Mouse (Mus musculus) mouse embryonic stem cell (cell line): Measurements from ENCODE around the gene Chrnd.

Source experiments
- in situ Hi-C, 2 experiments: fragments of 300-500 bp; cut with MboI; formaldehyde crosslinking; loops; 1 replicate in 1 of 2; 3 replicates in 1 of 2; pipeline ENCODE4 v1.14.3; 2019 to 2020; ENCODE audit warnings: low sequenced_read_pairs in 2 of 2, low pct_unique_long_range_greater_than_20kb in 1 of 2, mixed read lengths in 1 of 2; ENCODE audit not compliant: unreplicated experiment in 1 of 2

Gene Chrnd

GRCm38 (mm10) chr1:87180896-87181295 is 9.5 kb upstream of the Chrnd start:
- in situ Hi-C loops, result loop anchor here in 1 of 2 experiments (25.0 kb wide), 1 partner anchor 481 kb away; no protein-coding TSS in a partner anchor

DNA sequence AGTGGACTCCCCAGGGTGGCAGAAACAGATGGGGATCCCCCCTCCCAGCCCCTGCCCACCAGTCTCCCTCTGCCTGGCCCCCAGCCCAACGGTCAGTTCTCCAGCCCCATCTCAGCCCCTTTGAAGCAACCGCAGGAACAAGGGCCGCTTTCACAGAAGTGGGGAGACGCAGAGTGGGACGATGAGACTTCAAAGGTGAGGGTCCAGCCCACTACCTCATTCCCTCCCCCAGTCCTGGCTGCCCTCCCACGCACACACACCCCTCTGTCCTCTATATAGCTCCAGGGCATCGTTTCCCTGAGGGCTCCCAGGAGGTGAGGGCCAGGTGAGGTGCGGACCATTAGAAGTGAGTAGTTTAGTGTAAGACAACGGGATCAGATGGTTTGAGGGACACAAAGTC is 7.4 kb upstream of the Chrnd start, which contains the start of gene Prss56:
Gene Prss56, plus strand, starts transcription at position 301 of the 400 bp plus-strand sequence.
- in situ Hi-C loops, result loop anchor here in 1 of 2 experiments (25.0 kb wide), 1 partner anchor 479 kb away; no protein-coding TSS in a partner anchor

DNA sequence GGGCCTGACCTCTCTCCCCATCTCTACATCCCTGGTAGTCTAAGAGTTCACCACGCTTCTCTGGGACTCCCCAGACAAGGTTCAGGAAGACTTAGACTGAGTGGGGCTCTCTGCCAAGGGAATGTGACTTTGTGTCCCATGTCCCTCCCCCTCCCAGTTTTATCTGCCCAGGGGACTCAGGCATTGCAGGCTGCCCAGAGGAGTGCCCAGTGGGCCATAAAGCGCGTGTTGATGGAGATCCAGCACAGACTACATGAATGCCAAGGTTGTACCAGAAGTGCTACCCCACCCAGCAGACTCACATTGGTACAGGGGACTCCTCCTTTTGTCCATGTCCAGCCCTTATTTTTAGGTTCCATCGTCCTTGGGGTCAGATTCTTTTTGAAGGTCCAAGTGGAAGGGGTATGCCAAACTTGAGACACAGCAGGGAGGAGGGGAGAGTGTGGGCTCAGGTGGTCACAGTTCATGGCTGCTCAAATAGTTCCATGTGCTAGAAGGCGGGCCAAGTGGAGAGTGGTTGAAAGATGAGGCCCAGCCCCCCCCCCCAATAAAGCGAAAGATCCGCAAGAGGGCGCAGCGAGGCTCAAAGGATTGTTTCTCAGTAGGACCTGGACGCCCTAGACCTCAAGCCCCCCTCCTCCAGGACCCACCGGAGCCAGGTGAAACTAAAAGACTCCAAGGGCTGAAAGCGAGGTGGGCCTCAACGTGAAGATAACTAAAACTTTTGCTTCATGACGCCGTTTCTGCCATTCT is 6.2 kb upstream of the Chrnd start:
- in situ Hi-C loops, result loop anchor here in 1 of 2 experiments (25.0 kb wide), 1 partner anchor 478 kb away; no protein-coding TSS in a partner anchor

DNA sequence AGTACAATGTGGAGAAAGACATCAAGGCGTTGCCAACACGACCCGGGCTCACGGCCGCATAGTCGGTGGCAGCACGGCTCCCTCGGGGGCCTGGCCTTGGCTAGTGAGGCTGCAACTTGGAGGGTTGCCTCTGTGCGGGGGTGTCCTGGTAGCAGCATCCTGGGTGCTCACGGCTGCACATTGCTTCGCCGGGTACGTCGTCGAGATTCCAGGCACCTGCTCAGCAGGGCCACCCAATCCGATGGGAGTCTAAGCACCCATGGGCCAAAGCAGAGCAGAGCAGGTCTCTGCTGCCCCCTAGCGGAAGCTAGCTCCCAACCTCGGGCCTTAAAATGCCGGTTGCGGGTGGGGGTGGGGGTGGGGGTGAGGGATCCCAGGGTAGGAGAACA is 5.7 kb upstream of the Chrnd start:
- in situ Hi-C loops, result loop anchor here in 1 of 2 experiments (25.0 kb wide), 1 partner anchor 478 kb away; no protein-coding TSS in a partner anchor

- in situ Hi-C loops, result loop anchor here in 1 of 2 experiments (25.0 kb wide), 1 partner anchor 477 kb away; no protein-coding TSS in a partner anchor
Observed at GRCm38 (mm10) chr1:87185526-87185925, 4.9 kb upstream of the Chrnd start.

DNA sequence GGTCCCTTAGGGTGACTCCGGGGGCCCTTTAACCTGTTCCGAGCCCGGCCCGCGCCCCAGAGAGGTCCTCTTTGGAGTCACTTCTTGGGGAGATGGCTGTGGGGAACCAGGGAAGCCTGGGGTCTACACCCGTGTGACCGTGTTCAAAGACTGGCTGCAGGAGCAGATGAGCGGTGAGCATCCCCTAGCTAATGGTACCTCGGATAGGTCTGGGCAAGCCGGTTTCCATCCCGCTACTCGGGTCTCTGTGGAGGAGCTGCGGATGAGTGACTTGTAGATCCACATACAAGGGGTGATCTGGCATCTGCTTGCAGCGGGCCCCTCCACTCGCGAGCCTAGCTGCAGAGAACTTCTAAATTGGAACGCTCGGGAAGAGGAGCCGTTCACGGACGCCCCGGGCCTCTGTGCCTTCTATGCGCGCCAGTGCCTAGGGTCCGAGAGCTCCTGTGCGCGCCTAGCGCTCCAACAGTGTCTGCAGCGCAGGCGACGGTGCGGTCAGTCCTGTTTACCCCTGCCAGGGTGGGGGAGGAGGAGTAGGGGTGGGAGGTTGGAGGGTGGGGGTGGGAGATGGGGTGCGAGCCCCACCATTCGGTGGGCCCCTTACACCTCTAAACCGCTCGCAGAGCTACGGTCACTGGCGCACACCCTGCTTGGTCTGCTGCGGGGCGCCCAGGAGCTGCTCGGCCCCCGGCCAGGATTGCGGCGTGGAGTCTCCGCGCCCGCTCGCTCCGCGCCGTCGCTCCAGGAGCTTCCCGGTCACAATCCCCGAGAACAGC is 4.0 kb upstream of the Chrnd start:
- in situ Hi-C loops, result loop anchor here in 1 of 2 experiments (25.0 kb wide), 1 partner anchor 476 kb away; no protein-coding TSS in a partner anchor

DNA sequence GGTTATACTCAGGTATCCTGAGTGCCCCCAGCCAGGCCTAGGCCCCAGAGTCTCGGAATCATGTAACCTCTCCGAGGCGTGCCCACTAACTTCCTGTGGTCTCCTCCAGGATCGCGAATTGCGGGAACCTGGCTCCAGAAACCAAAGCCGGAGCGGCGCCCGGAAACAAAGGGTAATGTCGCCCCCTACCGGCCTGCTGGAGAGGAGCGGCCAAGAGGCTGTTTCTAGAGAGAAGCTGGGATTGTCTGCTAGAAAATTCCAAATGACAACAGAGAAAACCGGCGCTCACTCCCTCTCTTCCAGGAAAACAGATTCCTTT is 3.4 kb upstream of the Chrnd start:
- in situ Hi-C loops, result loop anchor here in 1 of 2 experiments (25.0 kb wide), 1 partner anchor 475 kb away; no protein-coding TSS in a partner anchor

GRCm38 (mm10) chr1:87197296-87197695 is 6.9 kb downstream of the Chrnd start:
- in situ Hi-C loops, result loop anchor here in 1 of 2 experiments (25.0 kb wide), 1 partner anchor 465 kb away; no protein-coding TSS in a partner anchor

GRCm38 (mm10) chr1:87198119-87199065 is 8.0 kb downstream of the Chrnd start:
- in situ Hi-C loops, result loop anchor here in 1 of 2 experiments (25.0 kb wide), 1 partner anchor 464 kb away; no protein-coding TSS in a partner anchor

DNA sequence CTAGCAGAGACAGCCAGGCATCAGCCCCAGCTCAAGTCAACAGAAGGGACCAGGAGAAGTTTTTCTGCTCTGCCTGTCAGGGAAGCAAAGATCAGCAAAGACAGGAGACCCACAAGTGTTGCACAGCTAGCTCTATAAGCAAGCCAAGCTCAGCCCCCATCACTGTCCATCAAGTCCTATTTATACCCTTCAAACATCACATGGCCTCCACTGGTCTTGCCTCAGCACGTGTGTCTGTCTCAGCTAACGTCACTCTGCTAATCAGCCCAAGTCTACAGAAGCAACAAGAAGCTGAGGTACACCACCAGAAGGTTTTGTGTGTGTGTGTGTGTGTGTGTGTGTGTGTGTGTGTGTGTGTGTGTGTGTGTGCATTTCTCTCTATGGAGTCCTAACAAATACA is 10.4 kb downstream of the Chrnd start:
- in situ Hi-C loops, result no loop called here

- in situ Hi-C loops, result no loop called here
Observed at GRCm38 (mm10) chr1:87201848-87202247, 11.4 kb downstream of the Chrnd start.

- in situ Hi-C loops, result no loop called here
Observed at GRCm38 (mm10) chr1:87203779-87204178, 13.4 kb downstream of the Chrnd start.

DNA sequence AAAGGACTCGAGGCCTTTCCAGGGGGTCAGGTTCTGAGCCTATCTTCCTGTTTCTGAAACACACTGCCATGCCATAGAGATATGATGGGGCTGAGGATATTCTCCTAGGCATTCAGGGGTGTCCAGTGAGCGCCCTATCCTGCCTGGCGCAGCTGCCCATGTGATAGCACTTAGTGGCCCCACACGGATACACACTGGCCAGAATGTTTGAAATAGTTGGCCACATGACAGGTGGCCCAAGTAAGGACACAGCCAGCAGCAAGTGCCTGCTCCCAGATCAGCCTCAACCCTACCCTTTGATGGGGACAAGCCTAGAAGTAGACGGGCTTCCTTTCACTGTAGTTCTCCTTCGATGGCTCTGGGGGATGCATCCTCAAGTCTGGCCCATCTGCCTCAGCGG is 14.1 kb downstream of the Chrnd start, which contains the start of gene Chrng:
Gene Chrng, plus strand, starts transcription at position 193 of the 400 bp plus-strand sequence.
- in situ Hi-C loops, result no loop called here

- in situ Hi-C loops, result no loop called here
Observed at GRCm38 (mm10) chr1:87205038-87205437, 14.6 kb downstream of the Chrnd start.

DNA sequence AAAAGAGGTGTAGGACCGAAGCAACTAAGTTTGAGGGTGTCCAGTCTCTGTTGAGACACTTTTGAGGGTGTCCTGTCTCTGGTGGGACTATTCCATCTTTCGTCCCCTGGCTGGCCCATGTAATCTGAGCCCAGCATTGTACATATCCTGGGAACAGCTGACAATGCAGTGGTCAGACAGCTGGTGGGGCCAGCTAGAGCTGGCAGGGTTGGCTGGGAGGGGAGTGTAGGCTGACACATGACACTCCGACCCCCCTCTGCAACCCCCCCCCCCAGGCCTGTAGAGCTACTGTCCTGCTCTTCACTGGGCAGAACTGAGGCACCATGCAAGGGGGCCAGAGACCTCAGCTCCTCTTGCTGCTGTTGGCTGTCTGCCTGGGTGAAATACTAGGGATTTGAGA is 15.1 kb downstream of the Chrnd start:
- in situ Hi-C loops, result no loop called here

DNA sequence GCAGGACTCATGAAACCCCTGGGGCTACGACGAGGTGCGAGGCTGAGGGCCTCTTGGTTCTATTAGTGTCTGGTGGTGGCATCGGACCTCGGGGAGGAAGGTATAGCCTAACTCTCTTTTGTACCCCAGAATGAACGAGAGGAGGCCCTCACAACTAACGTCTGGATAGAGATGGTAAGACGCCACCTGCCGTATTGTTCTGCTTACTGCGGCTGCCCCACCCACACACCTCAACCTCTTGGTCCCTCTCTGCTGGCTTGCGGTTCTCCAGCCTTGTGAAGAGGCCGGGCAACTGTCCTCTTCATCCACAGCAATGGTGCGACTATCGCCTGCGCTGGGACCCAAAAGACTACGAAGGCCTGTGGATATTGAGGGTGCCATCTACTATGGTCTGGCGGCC is 15.9 kb downstream of the Chrnd start:
- in situ Hi-C loops, result no loop called here

- in situ Hi-C loops, result no loop called here
Observed at GRCm38 (mm10) chr1:87211431-87211830, 21.0 kb downstream of the Chrnd start.
